Mouse (Mus musculus) ES-E14 (cell line): ENCODE measurements at regions not wholly inside any gene's neighbourhood (a gene's known extent, or its start where the extent isn't known, plus 50 kb on each side); places are given as distances from the start of the nearest gene placed in this dataset.

Source experiments
- DNase-seq: peaks from one replicate; pipeline ENCODE4 v3.0.0-alpha.2; 2013; ENCODE audit warnings: low read depth, low spot score
- H3K27ac ChIP-seq: 2 replicates; pipeline ENCODE4 v1.5.1; 2012; ENCODE audit warnings: low read depth, mild to moderate bottlenecking, low read length, moderate library complexity, mixed read lengths; ENCODE audit not compliant: poor library complexity, insufficient read depth, severe bottlenecking
- H3K36me3 ChIP-seq: 2 replicates; pipeline ENCODE4 v1.6.1; 2012; ENCODE audit warnings: mild to moderate bottlenecking, low read length, moderate library complexity, mixed read lengths; ENCODE audit not compliant: control insufficient read depth, poor library complexity, insufficient read depth, severe bottlenecking
- H3K4me1 ChIP-seq, 2 experiments: fragments of 150-350 bp in 1 of 2; sonication (generic) in 1 of 2; 2 replicates each; pipeline ENCODE4 v1.6.1; 2012; ENCODE audit warnings: low read length in 2 of 2, mild to moderate bottlenecking in 1 of 2, mixed read lengths in 1 of 2; ENCODE audit not compliant: control insufficient read depth in 2 of 2, insufficient read depth in 2 of 2, poor library complexity in 1 of 2
- H3K4me3 ChIP-seq, 2 experiments: fragments of 150-350 bp in 1 of 2; sonication (generic) in 1 of 2; 2 replicates each; pipeline ENCODE4 v1.5.1; 2012; ENCODE audit warnings: low read length in 2 of 2, low read depth in 1 of 2, mild to moderate bottlenecking in 1 of 2, mixed read lengths in 1 of 2; ENCODE audit not compliant: insufficient read depth in 1 of 2, poor library complexity in 1 of 2, severe bottlenecking in 1 of 2
- H3K9ac ChIP-seq: 2 replicates; pipeline ENCODE4 v1.6.1; 2012; ENCODE audit warnings: low read depth, mild to moderate bottlenecking, low read length, mixed read lengths; ENCODE audit not compliant: poor library complexity, insufficient read depth, severe bottlenecking
- H3K9me3 ChIP-seq: fragments of 150-350 bp; sonication (generic); 2 replicates; pipeline ENCODE4 v1.6.1; 2012; ENCODE audit warnings: low read depth, mild to moderate bottlenecking, low read length; ENCODE audit not compliant: control insufficient read depth, insufficient read depth
- CHD2 ChIP-seq: IDR thresholded peaks from 2 replicates; pipeline ENCODE4 v1.6.1; 2014; ENCODE audit warnings: mild to moderate bottlenecking, low read depth, low read length, inconsistent platforms
- HCFC1 ChIP-seq: IDR thresholded peaks from 2 replicates; pipeline ENCODE4 v1.6.1; 2012; ENCODE audit warnings: low read length, inconsistent platforms, borderline replicate concordance; ENCODE audit not compliant: insufficient read depth
- MAFK ChIP-seq: IDR thresholded peaks from 2 replicates; pipeline ENCODE4 v1.6.1; 2014; ENCODE audit warnings: mild to moderate bottlenecking, low read depth, low read length, inconsistent platforms; ENCODE audit not compliant: insufficient read depth
- ZC3H11A ChIP-seq: IDR thresholded peaks from 2 replicates; pipeline ENCODE4 v1.6.1; 2012; ENCODE audit warnings: low read depth, mild to moderate bottlenecking, inconsistent platforms, low read length, borderline replicate concordance
- ZNF384 ChIP-seq: IDR thresholded peaks from 2 replicates; pipeline ENCODE4 v1.6.1; 2012; ENCODE audit warnings: low read depth, low read length, inconsistent platforms
- in situ Hi-C, 2 experiments: fragments of 600-800 bp; cut with MboI; formaldehyde crosslinking; loops; one replicate each; pipeline ENCODE4 v1.15.1; 2025; ENCODE audit warnings: low sequenced_read_pairs in 2 of 2, inconsistent platforms in 1 of 2; ENCODE audit not compliant: unreplicated experiment in 2 of 2

DNA sequence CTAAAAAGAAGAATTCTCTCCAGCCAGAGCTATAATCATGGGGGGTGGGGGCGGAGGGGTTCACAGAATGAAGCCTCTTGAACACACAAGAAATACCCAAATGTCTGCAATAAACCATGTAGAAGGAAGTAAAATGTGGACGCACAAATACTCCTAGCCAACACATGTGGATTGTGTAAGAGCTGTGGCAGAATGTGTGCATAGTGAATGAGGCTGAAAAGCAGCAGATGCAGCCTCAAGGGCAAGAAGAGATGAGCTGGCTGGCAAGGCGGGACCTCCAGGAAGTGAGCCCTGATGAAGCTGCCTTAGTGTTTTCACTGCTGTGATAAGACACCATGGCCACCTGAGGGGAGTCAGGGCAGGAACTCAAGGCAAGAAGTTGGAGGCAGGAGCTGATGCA, 53.3 kb upstream of the Arhgap28 start:
- no peak for DNase-seq
- no peak for TF ChIP-seq ZC3H11A
- no peak for TF ChIP-seq HCFC1
- no peak for TF ChIP-seq MAFK
- no peak for TF ChIP-seq CHD2
- TF ChIP-seq ZNF384 = no peak
- Histone ChIP-seq H3K36me3 (no peaks in the 10 kb centered on the region), H3K4me1 (no peaks in the 10 kb centered on the region), H3K4me3 (no peak overlapping the region), H3K9me3 (no peaks in the 10 kb centered on the region; the same call in 1 of the 2 replicates), H3K9ac (no peak overlapping the region), H3K27ac (no peak overlapping the region)
- in situ Hi-C loops = no loop called here

DNA sequence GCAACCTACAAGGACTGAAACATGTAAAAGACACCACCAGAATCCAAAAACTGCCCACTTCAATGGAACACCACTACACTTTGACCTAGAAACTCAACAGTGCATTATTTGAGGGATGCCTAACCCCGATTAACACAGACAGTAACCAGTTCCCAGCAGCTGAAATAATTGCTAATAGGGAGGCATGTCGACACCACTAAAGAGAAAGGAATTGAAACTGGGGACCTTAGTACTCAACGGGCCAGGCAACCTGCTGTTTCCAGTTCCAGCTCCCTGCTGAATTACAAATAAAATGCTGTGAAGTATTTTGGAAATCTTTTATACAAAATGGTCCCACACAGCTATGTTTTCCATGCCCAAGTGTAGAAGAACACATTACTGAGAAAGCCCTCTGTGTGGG, 56.5 kb upstream of the Arhgap28 start:
- Histone ChIP-seq H3K4me1 (no peaks in the 10 kb centered on the region), H3K9ac (no peak overlapping the region), H3K4me3 (no peak overlapping the region), H3K9me3 (no peaks in the 10 kb centered on the region; the same call in 1 of the 2 replicates), H3K36me3 (no peaks in the 10 kb centered on the region), H3K27ac (no peak overlapping the region)
- in situ Hi-C loops = no loop called here
- DNase-seq = no peak
- no peak for TF ChIP-seq ZNF384
- no peak for TF ChIP-seq ZC3H11A
- TF ChIP-seq HCFC1 = no peak
- TF ChIP-seq MAFK = no peak
- no peak for TF ChIP-seq CHD2

DNA sequence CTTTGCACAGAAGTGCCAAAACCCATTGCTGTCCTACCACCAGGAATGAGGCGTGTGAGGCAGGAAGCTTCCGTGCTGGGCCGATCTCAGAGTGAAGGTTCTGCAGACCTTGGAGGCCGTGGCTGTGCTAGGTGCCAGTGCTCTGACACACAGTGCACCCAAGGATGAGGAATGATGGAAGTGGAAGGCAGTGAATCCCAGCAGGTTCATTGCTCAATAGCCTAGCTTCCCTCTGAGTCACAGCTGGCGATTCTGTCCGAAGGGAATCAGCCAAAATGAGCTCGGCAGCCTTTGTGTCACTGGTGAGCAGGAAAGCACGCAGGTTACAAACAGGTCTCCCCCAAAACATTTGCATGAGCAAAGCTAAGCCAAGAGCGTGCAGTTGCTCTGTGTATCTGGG, 61.8 kb upstream of the Arhgap28 start:
- in situ Hi-C loops = no loop called here
- Histone ChIP-seq H3K27ac (no peak overlapping the region), H3K4me1 (no peaks in the 10 kb centered on the region), H3K36me3 (no peaks in the 10 kb centered on the region), H3K9ac (no peak overlapping the region), H3K4me3 (no peak overlapping the region), H3K9me3 (no peaks in the 10 kb centered on the region)
- DNase-seq = no peak
- TF ChIP-seq ZC3H11A (no peak), CHD2 (no peak), MAFK (no peak), HCFC1 (no peak), ZNF384 (no peak)

DNA sequence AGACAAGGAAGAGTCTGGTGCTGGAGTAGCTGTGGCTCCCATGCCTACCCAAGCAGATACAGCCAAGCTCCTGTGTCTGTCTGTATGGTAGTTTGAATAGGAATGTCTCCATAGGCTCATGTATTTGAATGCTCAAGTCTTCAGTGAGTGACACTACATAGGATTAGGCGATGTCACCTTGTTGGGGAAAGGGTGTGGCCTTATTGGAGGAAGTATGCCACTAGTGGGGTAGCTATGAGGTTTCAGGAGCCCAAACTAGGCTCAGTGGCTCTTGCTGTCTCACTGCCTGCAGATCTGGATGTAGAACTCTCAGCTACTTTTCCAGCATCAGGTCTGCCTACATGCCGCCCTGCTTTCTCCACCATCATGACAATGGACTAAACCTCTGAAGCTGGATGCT, 62.3 kb upstream of the Arhgap28 start:
- Histone ChIP-seq H3K27ac (no peak overlapping the region), H3K9ac (no peak overlapping the region), H3K9me3 (no peaks in the 10 kb centered on the region), H3K4me1 (no peaks in the 10 kb centered on the region), H3K36me3 (no peaks in the 10 kb centered on the region), H3K4me3 (no peak overlapping the region)
- in situ Hi-C loops = no loop called here
- DNase-seq = no peak
- no peak for TF ChIP-seq HCFC1
- TF ChIP-seq CHD2 = no peak
- no peak for TF ChIP-seq ZNF384
- no peak for TF ChIP-seq ZC3H11A
- TF ChIP-seq MAFK = no peak

DNA sequence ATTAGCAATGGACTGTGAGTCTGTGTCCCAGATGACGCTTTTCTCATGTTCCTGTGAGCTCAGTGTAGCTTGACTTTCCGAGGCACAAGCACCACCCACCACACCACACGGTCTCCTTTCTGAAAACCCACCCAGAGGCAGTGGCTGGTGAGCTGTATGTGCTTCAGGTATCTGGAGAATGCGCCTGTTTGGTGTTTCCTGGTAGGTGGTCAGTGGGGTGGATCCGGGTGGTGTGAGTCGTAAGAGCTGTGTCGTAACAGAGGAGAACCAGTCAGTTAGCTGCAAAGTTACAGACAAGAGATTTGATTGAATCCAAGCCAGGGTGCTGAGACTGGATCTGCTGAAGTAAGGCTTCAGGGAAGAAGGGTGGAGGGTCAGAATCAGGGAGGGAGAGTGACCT, 65.1 kb upstream of the Arhgap28 start:
- TF ChIP-seq HCFC1 (no peak), CHD2 (no peak), ZC3H11A (no peak), MAFK (no peak)
- no peak overlapping the region for H3K9ac ChIP-seq
- in situ Hi-C loops = no loop called here
- no peaks in the 10 kb centered on the region for H3K36me3 ChIP-seq
- no peaks in the 10 kb centered on the region for H3K4me1 ChIP-seq
- no peak overlapping the region for H3K4me3 ChIP-seq
- no peak overlapping the region for H3K27ac ChIP-seq
- DNase-seq = no peak
- H3K9me3 ChIP-seq = no peaks in the 10 kb centered on the region
